Mouse (Mus musculus) kidney, adult 2 months (tissue): ENCODE results near the gene 1700067P10Rik. TPM values are rescaled to one million over a fixed set of nuclear protein-coding genes. Genes with fewer than 3 reads are reported as not detected.
A peak's percentile ranks its signal among the peaks of the same experiment; 100 is the strongest.

Source experiments
- DNase-seq: peaks from one replicate; pipeline ENCODE4 v3.0.0; 2021
- H3K27ac ChIP-seq: fragments of 200-500 bp; 2 replicates; pipeline ENCODE4 v1.5.1; 2012; ENCODE audit warnings: low read depth, low read length, control low read depth, inconsistent platforms; ENCODE audit not compliant: insufficient read depth
- H3K27me3 ChIP-seq: fragments of 200-500 bp; replicated peaks from 2 replicates; pipeline ENCODE4 v1.6.1; 2012; ENCODE audit warnings: mild to moderate bottlenecking, moderate library complexity, low read length, inconsistent platforms; ENCODE audit not compliant: control insufficient read depth, insufficient read depth
- H3K36me3 ChIP-seq: fragments of 200-500 bp; 2 replicates; pipeline ENCODE4 v1.6.1; 2012; ENCODE audit warnings: mild to moderate bottlenecking, moderate library complexity, low read length, inconsistent platforms; ENCODE audit not compliant: control insufficient read depth, insufficient read depth
- H3K4me1 ChIP-seq: fragments of 200-500 bp; 2 replicates; pipeline ENCODE4 v1.6.1; 2011; ENCODE audit warnings: low read length; ENCODE audit not compliant: control insufficient read depth, insufficient read depth
- H3K4me3 ChIP-seq: fragments of 200-500 bp; 2 replicates; pipeline ENCODE4 v1.5.1; 2011; ENCODE audit warnings: mild to moderate bottlenecking, low read depth, low read length, control low read depth; ENCODE audit not compliant: insufficient read depth
- CTCF ChIP-seq: fragments of 200-500 bp; conservative IDR thresholded peaks from 2 replicates; pipeline ENCODE4 v1.5.1; 2011; ENCODE audit warnings: low read depth, mild to moderate bottlenecking, control low read depth, low read length, moderate library complexity, mixed read lengths; ENCODE audit not compliant: insufficient read depth, insufficient read length
- POLR2A ChIP-seq: fragments of 200-500 bp; IDR thresholded peaks from one replicate; pipeline ENCODE4 v1.6.1; 2011; ENCODE audit warnings: low read depth, low read length, control low read depth
- WGBS: fragments of 180-500 bp; shearing (Covaris S2); methylation state at CpG from one replicate; pipeline ENCODE4 v1.1.7; 2018; 5-methylcytosine and 5-hydroxymethylcytosine counted together
- polyA plus RNA-seq: library from polyadenylated mRNA; depleted of rRNA; stranded (reverse); fragments of >200 nt; gene quantifications from 2 replicates; pipeline ENCODE4 v1.2.3, GENCODE M21; 2012

1700067P10Rik gene
- polyA plus RNA-seq, 1 experiment, result not detected

DNA sequence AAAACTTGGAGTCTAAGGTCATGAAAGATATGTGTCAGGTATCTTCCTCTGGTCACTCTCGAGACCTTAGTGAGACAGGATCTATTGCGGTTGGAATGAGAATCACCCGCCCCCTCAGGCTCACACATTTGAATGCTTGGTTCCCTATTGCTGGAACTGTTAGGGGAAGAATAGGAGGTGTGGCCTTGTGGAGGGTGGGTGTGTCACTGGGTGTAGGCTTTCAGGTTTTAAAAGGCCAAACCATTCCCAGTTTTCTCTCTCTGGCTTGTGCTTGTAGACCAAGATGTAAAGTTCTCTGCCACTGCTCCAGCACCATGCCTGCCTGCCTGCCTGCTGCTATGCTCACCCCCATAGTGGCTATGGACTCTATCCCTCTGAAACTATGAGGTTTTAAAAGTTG, 8.5 kb upstream of the 1700067P10Rik start:
- no peak overlapping the region for H3K4me3 ChIP-seq
- no peak overlapping the region for H3K27ac ChIP-seq
- 52% methylated on average over 3 of the region's 3 CpGs for WGBS
- no peaks in the 10 kb centered on the region for H3K27me3 ChIP-seq
- no peaks in the 10 kb centered on the region for H3K4me1 ChIP-seq
- DNase-seq, result no peak
- TF ChIP-seq POLR2A (no peak), CTCF (no peak)
- H3K36me3 ChIP-seq, result no peaks in the 10 kb centered on the region

DNA sequence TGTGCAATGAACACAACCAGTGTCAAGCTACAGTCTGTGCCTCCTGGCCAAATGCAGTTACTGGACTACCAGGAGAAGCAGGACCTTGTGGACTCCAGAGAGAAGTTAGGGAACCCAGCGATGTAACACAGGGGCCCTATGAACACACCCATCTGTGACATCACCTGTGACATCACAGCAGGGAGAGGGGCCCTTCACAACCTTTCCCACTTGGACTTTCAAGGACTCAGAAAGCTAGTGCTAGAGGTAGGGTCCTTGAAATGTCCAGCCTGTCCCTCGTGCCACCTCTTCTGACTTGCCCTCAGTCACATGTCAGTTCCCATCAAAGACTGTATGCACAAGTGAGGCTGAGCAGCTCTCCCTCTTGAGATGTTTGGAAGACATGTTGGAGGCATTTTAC, 327 bp downstream of the 1700067P10Rik start:
- Histone ChIP-seq H3K4me3 (no peak overlapping the region), H3K36me3 (no peaks in the 10 kb centered on the region), H3K4me1 (no peaks in the 10 kb centered on the region), H3K27ac (no peak overlapping the region), H3K27me3 (no peaks in the 10 kb centered on the region)
- no peak for DNase-seq
- 88% methylated on average over 2 of the region's 2 CpGs for WGBS
- TF ChIP-seq CTCF (no peak), POLR2A (no peak)

DNA sequence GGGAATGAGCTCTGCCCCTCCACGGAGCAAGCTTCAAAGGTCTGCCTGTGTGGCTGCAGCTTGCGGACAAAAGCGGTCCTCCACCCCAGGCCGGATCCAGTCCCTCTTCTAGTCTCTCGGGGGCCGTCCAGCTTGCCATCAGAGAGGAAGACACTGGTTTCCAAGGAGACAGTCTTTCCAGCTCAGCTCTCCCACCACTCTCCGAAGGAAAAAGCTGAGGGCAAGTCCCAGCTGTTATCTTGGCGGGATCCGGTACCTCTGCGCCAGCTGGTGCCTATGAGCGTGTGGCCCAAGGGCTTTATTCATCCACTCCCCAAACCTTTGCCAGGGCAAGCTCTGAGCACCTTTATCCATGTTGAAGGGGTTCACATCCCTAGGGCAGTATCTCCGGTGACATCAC, 1.2 kb downstream of the 1700067P10Rik start:
- DNase-seq, result no peak
- no peak overlapping the region for H3K27ac ChIP-seq
- no peak for TF ChIP-seq POLR2A
- TF ChIP-seq CTCF, result no peak
- H3K4me3 ChIP-seq, result no peak overlapping the region
- H3K36me3 ChIP-seq, result no peaks in the 10 kb centered on the region
- no peaks in the 10 kb centered on the region for H3K27me3 ChIP-seq
- no peaks in the 10 kb centered on the region for H3K4me1 ChIP-seq
- WGBS, result 74% methylated on average over 12 of the region's 12 CpGs

DNA sequence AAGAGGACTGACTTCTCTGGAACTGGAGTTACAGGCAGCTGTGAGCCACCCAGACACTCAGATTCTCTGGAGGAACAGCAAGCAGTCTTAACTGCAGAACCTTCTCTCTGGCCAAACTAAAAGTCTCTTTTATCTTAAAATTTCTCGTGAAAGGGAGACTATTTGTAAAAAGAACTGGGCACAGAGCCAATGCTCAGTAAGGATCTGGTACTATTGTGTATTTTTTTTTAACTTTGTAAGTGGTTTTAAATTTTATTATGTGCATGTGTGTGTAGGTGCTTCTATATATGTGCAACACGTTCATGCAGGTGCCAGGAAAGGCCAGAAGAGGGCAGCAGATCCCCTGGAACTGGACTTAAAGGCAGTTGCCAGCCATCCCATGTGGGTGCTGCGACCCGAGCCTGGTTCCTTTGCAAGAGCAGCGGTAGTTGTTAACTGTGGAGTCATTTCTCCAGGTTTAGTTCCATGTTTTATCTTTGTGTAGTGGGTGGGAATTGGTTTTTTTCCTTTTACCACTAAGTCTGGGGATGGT, 4.2 kb downstream of the 1700067P10Rik start:
- WGBS, result 77% methylated on average over 5 of the region's 5 CpGs

DNA sequence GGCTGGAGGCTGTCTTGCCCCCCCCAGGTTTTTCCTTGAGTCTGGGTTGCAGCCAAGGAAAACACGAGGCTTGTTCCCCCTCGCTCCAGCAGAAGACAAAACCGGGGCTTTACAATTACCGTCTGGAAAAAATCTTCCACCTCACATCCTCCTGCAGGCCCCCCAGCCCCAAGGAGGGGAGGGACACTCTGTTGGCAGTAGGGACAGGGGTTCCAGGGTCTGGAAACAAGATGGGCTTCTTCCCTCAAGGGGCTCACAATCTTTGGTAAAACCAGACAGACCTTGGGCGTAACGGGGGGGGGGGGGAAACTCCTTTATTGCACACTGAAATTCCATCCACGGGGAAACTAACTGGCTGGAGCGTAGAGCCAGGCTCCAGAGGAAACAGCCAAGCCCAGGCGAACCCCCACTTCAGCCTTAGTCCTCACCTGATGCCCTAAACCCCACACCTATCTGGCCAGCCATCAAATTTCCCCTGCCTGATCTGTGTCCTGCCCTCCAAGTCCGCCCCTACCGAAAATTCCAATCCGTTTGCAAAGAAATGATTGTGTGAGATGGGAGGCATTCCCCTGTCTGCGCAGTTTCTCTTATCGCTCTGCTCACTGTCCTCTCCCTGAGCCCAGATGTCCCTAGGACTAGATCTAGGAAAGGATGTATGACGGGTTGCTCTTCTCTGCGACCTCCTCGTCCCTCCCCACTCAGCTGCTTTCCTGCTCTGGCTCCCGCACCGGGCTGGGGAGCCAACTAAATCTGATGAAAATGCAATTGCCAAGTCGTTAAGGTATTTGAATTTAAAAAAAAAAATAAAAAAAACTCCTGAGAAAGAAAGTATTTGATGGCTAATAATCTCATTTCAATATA, 5.9 kb downstream of the 1700067P10Rik start:
- peaks cover 3% of the 10 kb centered on the region; the same call in 1 of the 2 replicates for H3K4me1 ChIP-seq
- no peak overlapping the region for H3K27ac ChIP-seq
- 14% methylated on average over 20 of the region's 20 CpGs for WGBS
- H3K4me3 ChIP-seq, result no peak overlapping the region
- TF ChIP-seq POLR2A (no peak), CTCF (no peak)
- H3K36me3 ChIP-seq, result no peaks in the 10 kb centered on the region
- DNase-seq, result no peak
- H3K27me3 ChIP-seq, result peaks cover 10% of the 10 kb centered on the region; the same call in 1 of the 2 replicates

More for the DNA sequence above, 4.2 kb downstream of the 1700067P10Rik start:
- Histone ChIP-seq H3K4me1 (peaks cover under 1% of the 10 kb centered on the region; the same call in 1 of the 2 replicates), H3K27me3 (peaks cover 8% of the 10 kb centered on the region; the same call in 1 of the 2 replicates), H3K4me3 (no peak overlapping the region), H3K27ac (no peak overlapping the region), H3K36me3 (no peaks in the 10 kb centered on the region)
- 0 out of 2 replicates have a peak, but pooled peaks have one; percentile 4 for TF ChIP-seq CTCF
- no peak for TF ChIP-seq POLR2A
- no peak for DNase-seq

DNA sequence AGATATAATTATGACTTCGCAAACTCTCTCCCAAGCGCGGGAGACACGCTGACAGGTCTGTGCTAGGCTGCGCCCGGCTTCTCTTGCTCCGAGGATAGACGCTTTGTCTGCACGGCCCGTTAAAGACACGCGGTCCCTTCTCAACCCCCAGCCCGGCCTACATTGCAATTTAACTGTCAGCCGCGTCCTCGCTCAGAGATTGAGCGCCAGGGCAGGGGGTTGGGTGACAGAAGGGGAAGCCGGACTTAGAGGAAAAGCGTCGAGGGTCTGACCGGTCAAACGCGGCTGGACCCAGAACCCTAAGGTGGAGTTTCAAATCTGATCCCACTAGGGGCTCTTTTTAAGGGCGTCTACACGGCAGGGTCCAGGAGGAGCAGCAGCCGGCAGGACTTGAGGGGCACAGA, 6.6 kb downstream of the 1700067P10Rik start:
- TF ChIP-seq CTCF, result no peak
- TF ChIP-seq POLR2A, result no peak
- H3K27ac ChIP-seq, result no peak overlapping the region
- peaks cover 3% of the 10 kb centered on the region; the same call in 1 of the 2 replicates for H3K4me1 ChIP-seq
- no peak overlapping the region for H3K4me3 ChIP-seq
- 6% methylated on average over 26 of the region's 26 CpGs for WGBS
- DNase-seq, result no peak
- peaks cover 10% of the 10 kb centered on the region; the same call in 1 of the 2 replicates for H3K27me3 ChIP-seq
- H3K36me3 ChIP-seq, result no peaks in the 10 kb centered on the region

DNA sequence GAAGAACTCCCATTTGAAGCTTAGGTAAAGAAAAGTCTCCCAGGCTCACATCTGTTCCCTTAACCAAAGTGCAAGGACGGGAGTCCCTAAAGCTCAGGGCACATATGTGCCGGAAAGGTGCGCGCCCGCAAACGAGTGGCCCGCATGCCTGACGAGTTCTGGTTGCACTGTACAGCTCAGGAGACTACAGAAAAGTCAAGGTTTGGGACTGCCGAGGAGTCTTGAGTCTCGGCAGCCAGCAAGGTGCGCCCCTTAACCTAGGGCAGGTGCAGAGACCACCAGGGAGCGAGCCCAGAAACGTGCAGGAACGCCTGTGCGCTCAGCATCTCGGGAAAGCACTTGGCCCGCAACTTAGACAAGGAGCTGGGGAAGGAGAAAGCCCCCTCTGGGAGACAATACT, 7.2 kb downstream of the 1700067P10Rik start:
- H3K4me1 ChIP-seq, result peaks cover 3% of the 10 kb centered on the region; the same call in 1 of the 2 replicates
- no peak for TF ChIP-seq POLR2A
- TF ChIP-seq CTCF, result no peak
- H3K27me3 ChIP-seq, result peaks cover 10% of the 10 kb centered on the region; the same call in 1 of the 2 replicates
- no peak for DNase-seq
- H3K27ac ChIP-seq, result no peak overlapping the region
- H3K4me3 ChIP-seq, result no peak overlapping the region
- 15% methylated on average over 17 of the region's 17 CpGs for WGBS
- H3K36me3 ChIP-seq, result no peaks in the 10 kb centered on the region
